Mouse (Mus musculus): ENCODE measurements at regions not wholly inside any gene's neighbourhood (a gene's known extent, or its start where the extent isn't known, plus 50 kb on each side); places are given as distances from the start of the nearest gene placed in this dataset.
A peak's percentile ranks its signal among the peaks of the same experiment; 100 is the strongest.

- no peaks in the 10 kb centered on the region for H3K27me3 ChIP-seq (ENCODE audit: control insufficient read depth, insufficient read depth, low read length)
- H3K9ac ChIP-seq (ENCODE audit: low read depth, low read length, severe bottlenecking): no peak overlapping the region
- H3K36me3 ChIP-seq (ENCODE audit: control insufficient read depth, insufficient read depth, low read length): no peaks in the 10 kb centered on the region
- DNase-seq (ENCODE audit: low spot score): no peak
- H3K4me1 ChIP-seq (ENCODE audit: control insufficient read depth, insufficient read depth, low read length): peaks cover 8% of the 10 kb centered on the region
- 74% methylated on average over 2 of the region's 2 CpGs for WGBS
- H3K27ac ChIP-seq (replicated peaks; ENCODE audit: low read depth, low read length): no peak overlapping the region
- H3K4me3 ChIP-seq (replicated peaks; ENCODE audit: low read length): no peak overlapping the region
- ATAC-seq (ENCODE audit: low FRiP score, low read depth): no peak
- no peak overlapping the region for H3K4me2 ChIP-seq (replicated peaks; ENCODE audit: low read depth, low read length, severe bottlenecking)
- no peak for TF ChIP-seq POLR2A (IDR thresholded peaks at IDR 0.05; ENCODE audit: borderline replicate concordance, extremely low read depth, insufficient read depth, insufficient read length)
- no peaks in the 10 kb centered on the region for H3K9me3 ChIP-seq (ENCODE audit: control insufficient read depth, low read length)
Observed at GRCm38 (mm10) chr11:114212136-114212535, 145.3 kb upstream of the Sdk2 start.

- H3K9ac ChIP-seq (ENCODE audit: low read depth, low read length, severe bottlenecking): no peak overlapping the region
- no peaks in the 10 kb centered on the region for H3K9me3 ChIP-seq (ENCODE audit: control insufficient read depth, low read length)
- TF ChIP-seq POLR2A (IDR thresholded peaks at IDR 0.05; ENCODE audit: borderline replicate concordance, extremely low read depth, insufficient read depth, insufficient read length): no peak
- H3K36me3 ChIP-seq (ENCODE audit: control insufficient read depth, insufficient read depth, low read length): no peaks in the 10 kb centered on the region
- ATAC-seq (ENCODE audit: low FRiP score, low read depth): no peak
- no peak for DNase-seq (ENCODE audit: low spot score)
- no peak overlapping the region for H3K4me2 ChIP-seq (replicated peaks; ENCODE audit: low read depth, low read length, severe bottlenecking)
- H3K27ac ChIP-seq (replicated peaks; ENCODE audit: low read depth, low read length): no peak overlapping the region
- no peaks in the 10 kb centered on the region for H3K27me3 ChIP-seq (ENCODE audit: control insufficient read depth, insufficient read depth, low read length)
- H3K4me3 ChIP-seq (replicated peaks; ENCODE audit: low read length): no peak overlapping the region
- H3K4me1 ChIP-seq (ENCODE audit: control insufficient read depth, insufficient read depth, low read length): peaks cover 16% of the 10 kb centered on the region
- WGBS: 35% methylated on average over 2 of the region's 2 CpGs
Observed at GRCm38 (mm10) chr11:114205192-114205591, 138.3 kb upstream of the Sdk2 start.

- no peaks in the 10 kb centered on the region for H3K36me3 ChIP-seq (ENCODE audit: control insufficient read depth, insufficient read depth, low read length)
- DNase-seq (ENCODE audit: low spot score): no peak
- H3K4me1 ChIP-seq (ENCODE audit: control insufficient read depth, insufficient read depth, low read length): peaks cover 28% of the 10 kb centered on the region
- TF ChIP-seq POLR2A (IDR thresholded peaks at IDR 0.05; ENCODE audit: borderline replicate concordance, extremely low read depth, insufficient read depth, insufficient read length): no peak
- no peaks in the 10 kb centered on the region for H3K9me3 ChIP-seq (ENCODE audit: control insufficient read depth, low read length)
- no peak overlapping the region for H3K4me2 ChIP-seq (replicated peaks; ENCODE audit: low read depth, low read length, severe bottlenecking)
- H3K9ac ChIP-seq (ENCODE audit: low read depth, low read length, severe bottlenecking): no peak overlapping the region
- no peak overlapping the region for H3K27ac ChIP-seq (replicated peaks; ENCODE audit: low read depth, low read length)
- 38% methylated on average over 9 of the region's 9 CpGs for WGBS
- ATAC-seq (ENCODE audit: low FRiP score, low read depth): no peak
- no peaks in the 10 kb centered on the region for H3K27me3 ChIP-seq (ENCODE audit: control insufficient read depth, insufficient read depth, low read length)
- H3K4me3 ChIP-seq (replicated peaks; ENCODE audit: low read length): no peak overlapping the region
Observed at GRCm38 (mm10) chr11:114203416-114203815, 136.6 kb upstream of the Sdk2 start.

GRCm38 (mm10) chr11:114202486-114202885 is 135.6 kb upstream of the Sdk2 start:
- Histone ChIP-seq H3K27ac (replicated peaks; ENCODE audit: low read depth, low read length) (no peak overlapping the region), H3K4me1 (ENCODE audit: control insufficient read depth, insufficient read depth, low read length) (peaks cover 32% of the 10 kb centered on the region), H3K36me3 (ENCODE audit: control insufficient read depth, insufficient read depth, low read length) (no peaks in the 10 kb centered on the region), H3K9me3 (ENCODE audit: control insufficient read depth, low read length) (no peaks in the 10 kb centered on the region), H3K4me3 (replicated peaks; ENCODE audit: low read length) (no peak overlapping the region), H3K27me3 (ENCODE audit: control insufficient read depth, insufficient read depth, low read length) (no peaks in the 10 kb centered on the region), H3K4me2 (replicated peaks; ENCODE audit: low read depth, low read length, severe bottlenecking) (no peak overlapping the region), H3K9ac (ENCODE audit: low read depth, low read length, severe bottlenecking) (no peak overlapping the region)
- TF ChIP-seq POLR2A (IDR thresholded peaks at IDR 0.05; ENCODE audit: borderline replicate concordance, extremely low read depth, insufficient read depth, insufficient read length): no peak
- ATAC-seq (ENCODE audit: low FRiP score, low read depth): no peak
- 65% methylated on average over 16 of the region's 16 CpGs for WGBS
- DNase-seq (ENCODE audit: low spot score): no peak

- 36% methylated on average over 10 of the region's 10 CpGs for WGBS
- Histone ChIP-seq H3K4me3 (replicated peaks; ENCODE audit: low read length) (no peak overlapping the region), H3K9ac (ENCODE audit: low read depth, low read length, severe bottlenecking) (no peak overlapping the region), H3K4me2 (replicated peaks; ENCODE audit: low read depth, low read length, severe bottlenecking) (peak overlapping the region; percentile 24; the same call in 1 of the 2 replicates), H3K4me1 (ENCODE audit: control insufficient read depth, insufficient read depth, low read length) (peaks cover 41% of the 10 kb centered on the region), H3K9me3 (ENCODE audit: control insufficient read depth, low read length) (no peaks in the 10 kb centered on the region), H3K27ac (replicated peaks; ENCODE audit: low read depth, low read length) (peak overlapping the region; percentile 63), H3K36me3 (ENCODE audit: control insufficient read depth, insufficient read depth, low read length) (no peaks in the 10 kb centered on the region), H3K27me3 (ENCODE audit: control insufficient read depth, insufficient read depth, low read length) (no peaks in the 10 kb centered on the region)
- DNase-seq (ENCODE audit: low spot score): no peak
- no peak for ATAC-seq (ENCODE audit: low FRiP score, low read depth)
- TF ChIP-seq POLR2A (IDR thresholded peaks at IDR 0.05; ENCODE audit: borderline replicate concordance, extremely low read depth, insufficient read depth, insufficient read length): no peak
Observed at GRCm38 (mm10) chr11:114199081-114199586, 132.3 kb upstream of the Sdk2 start.
